Mouse (Mus musculus) cortical plate, adult 2 months (tissue): ENCODE data around the gene Ppm1b. TPM values are rescaled to one million over a fixed set of nuclear protein-coding genes. Genes with fewer than 3 reads are reported as not detected.
A peak's percentile ranks its signal among the peaks of the same experiment; 100 is the strongest.

ENCODE experiments used
- H3K27ac ChIP-seq: fragments of 200-500 bp; 2 replicates; pipeline ENCODE4 v1.5.1; 2012; ENCODE audit warnings: low read length, control low read depth, inconsistent platforms; ENCODE audit not compliant: insufficient read depth
- H3K4me1 ChIP-seq: fragments of 200-500 bp; 2 replicates; pipeline ENCODE4 v1.6.1; 2011; ENCODE audit warnings: low read length; ENCODE audit not compliant: control insufficient read depth, insufficient read depth
- H3K4me3 ChIP-seq: fragments of 200-500 bp; 2 replicates; pipeline ENCODE4 v1.5.1; 2011; ENCODE audit warnings: mild to moderate bottlenecking, low read length, control low read depth; ENCODE audit not compliant: insufficient read depth
- CTCF ChIP-seq: fragments of 200-500 bp; IDR thresholded peaks from 2 replicates; pipeline ENCODE4 v1.5.1; 2011; ENCODE audit warnings: mild to moderate bottlenecking, control low read depth, low read length; ENCODE audit not compliant: insufficient read depth; ENCODE audit errors: extremely low read depth
- POLR2A ChIP-seq: fragments of 200-500 bp; IDR thresholded peaks from 2 replicates; pipeline ENCODE4 v1.6.1; 2011; ENCODE audit warnings: mild to moderate bottlenecking, low read length, control low read depth; ENCODE audit not compliant: insufficient read depth; ENCODE audit errors: extremely low read depth
- polyA plus RNA-seq: library from polyadenylated mRNA; depleted of rRNA; stranded (reverse); fragments of >200 nt; gene quantifications from 2 replicates; pipeline ENCODE4 v1.2.3, GENCODE M21; 2012

Ppm1b gene
- polyA plus RNA-seq, 1 experiment, result 91.4 TPM

GRCm38 (mm10) chr17:85028093-85028739, 71.7 kb downstream of the Ppm1b start, which contains the start of gene Slc3a1:
TSS of gene Slc3a1 (plus strand) at chr17:85028376.
- TF ChIP-seq CTCF, result no peak
- TF ChIP-seq POLR2A, result no peak
- H3K4me3 ChIP-seq, result no peak within 1 kb of the TSS
- H3K4me1 ChIP-seq, result no peaks in the 10 kb centered on the region; the same call in 1 of the 2 replicates
- H3K27ac ChIP-seq, result no peak within 1 kb of the TSS

- TF ChIP-seq POLR2A (no peak), CTCF (no peak)
- Histone ChIP-seq H3K4me3 (no peak overlapping the region), H3K27ac (no peak overlapping the region), H3K4me1 (no peaks in the 10 kb centered on the region)
Measured at GRCm38 (mm10) chr17:85028797-85029196, 72.3 kb downstream of the Ppm1b start.

GRCm38 (mm10) chr17:85030651-85031050, 74.1 kb downstream of the Ppm1b start:
- H3K27ac ChIP-seq, result no peak overlapping the region
- H3K4me3 ChIP-seq, result no peak overlapping the region
- no peaks in the 10 kb centered on the region for H3K4me1 ChIP-seq
- no peak for TF ChIP-seq CTCF
- no peak for TF ChIP-seq POLR2A

DNA sequence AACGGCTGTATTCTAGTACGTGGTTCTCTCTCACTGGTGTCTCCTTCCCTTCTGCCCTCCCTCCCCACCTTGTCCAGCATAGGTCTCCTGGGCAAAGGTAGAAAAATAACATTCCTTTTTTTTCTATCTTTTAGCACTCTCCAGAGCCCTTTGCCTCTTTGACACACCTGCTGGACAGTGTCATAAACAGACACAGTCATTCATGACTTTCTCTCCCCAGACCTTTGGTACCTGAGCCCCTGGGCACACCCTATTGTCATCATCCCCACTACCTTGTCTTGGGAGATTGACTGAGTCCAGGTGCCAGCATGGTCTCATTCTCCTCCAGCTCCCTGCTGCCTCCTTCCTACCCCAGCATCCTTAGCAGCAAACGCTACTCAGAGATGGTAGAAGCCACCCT, 76.5 kb downstream of the Ppm1b start:
- Histone ChIP-seq H3K4me1 (no peaks in the 10 kb centered on the region), H3K27ac (no peak overlapping the region), H3K4me3 (no peak overlapping the region)
- TF ChIP-seq CTCF, result no peak

DNA sequence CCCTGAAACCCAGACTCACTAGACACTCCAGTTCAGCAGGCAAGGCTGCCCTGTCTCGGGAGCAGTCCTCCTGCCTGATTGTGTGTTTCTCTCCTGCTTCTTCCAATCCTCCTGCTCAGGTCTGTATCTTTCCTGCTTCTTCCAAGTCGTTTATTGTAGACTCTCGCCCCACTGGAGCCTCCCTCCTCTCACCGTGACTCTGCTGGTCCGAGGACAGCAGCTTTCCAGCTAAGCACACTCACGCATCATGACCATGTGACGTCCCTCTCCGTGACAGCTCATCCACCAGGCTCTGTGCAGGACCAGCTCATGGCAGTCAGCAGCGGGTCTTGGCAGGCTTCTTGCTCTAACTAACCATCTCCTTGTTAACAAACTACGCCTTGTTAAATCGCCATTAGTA, 77.5 kb downstream of the Ppm1b start:
- H3K27ac ChIP-seq, result no peak overlapping the region
- TF ChIP-seq POLR2A (no peak; the same call in 1 of the 2 replicates), CTCF (no peak)
- H3K4me1 ChIP-seq, result no peaks in the 10 kb centered on the region
- peak overlapping the region; percentile 31 for H3K4me3 ChIP-seq

DNA sequence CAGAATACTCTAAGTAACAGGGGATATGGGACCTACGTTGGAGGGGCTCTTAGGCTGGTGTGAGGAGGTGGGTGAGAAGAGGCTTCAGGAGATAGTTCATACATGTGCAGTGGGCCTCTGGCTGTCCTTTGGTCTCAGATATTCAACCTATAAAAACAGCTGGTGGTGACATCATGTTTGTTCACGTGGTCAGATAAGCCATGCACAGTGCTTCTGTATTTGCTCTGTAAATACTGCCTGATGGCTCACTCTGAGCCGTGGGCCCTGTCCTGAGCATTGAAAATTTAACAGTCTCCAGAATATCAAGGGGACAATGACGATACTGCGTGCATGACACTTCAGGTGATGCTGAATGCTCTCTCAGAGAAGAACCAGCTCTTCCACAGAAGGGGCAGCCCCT, 81.3 kb downstream of the Ppm1b start:
- TF ChIP-seq CTCF (no peak), POLR2A (no peak)
- Histone ChIP-seq H3K27ac (no peak overlapping the region), H3K4me3 (no peak overlapping the region), H3K4me1 (no peaks in the 10 kb centered on the region)

DNA sequence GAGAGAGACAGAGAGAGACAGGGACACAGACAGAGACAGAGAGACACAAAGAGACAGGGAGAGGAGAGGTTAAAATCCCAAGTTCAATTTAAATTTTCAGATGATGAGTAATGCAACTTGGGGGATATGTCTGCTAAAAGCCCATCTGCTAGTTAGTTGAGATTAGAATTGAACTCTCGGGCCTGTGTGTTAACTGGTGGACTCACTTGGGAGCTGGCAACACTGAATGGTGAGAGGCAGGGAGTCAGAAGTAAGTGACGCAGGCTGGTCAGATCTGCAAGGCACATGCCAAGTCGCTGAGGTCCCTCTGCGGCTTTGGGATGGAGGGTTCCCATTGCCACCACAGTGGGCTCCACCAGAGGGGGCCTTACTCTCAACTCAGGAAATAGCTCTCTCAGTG, 81.8 kb downstream of the Ppm1b start:
- no peak overlapping the region for H3K4me3 ChIP-seq
- TF ChIP-seq CTCF (no peak), POLR2A (no peak)
- H3K4me1 ChIP-seq, result no peaks in the 10 kb centered on the region
- H3K27ac ChIP-seq, result no peak overlapping the region

DNA sequence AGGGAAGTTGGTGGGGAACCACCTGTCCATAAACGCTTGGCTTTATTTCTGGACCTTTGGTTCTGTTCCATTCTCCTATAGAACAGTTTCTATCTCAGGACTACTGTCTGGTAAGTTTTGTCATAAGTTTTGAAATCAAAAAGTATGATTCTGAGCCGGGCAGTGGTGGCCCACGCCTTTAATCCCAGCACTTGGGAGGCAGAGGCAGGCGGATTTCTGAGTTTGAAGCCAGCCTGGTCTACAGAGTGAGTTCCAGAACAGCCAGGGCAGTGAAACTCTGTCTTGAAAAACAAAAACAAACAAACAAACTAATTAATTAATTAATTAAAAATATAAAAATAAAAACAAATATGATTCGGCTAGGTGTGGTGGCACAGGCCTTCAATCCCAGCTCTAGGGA, 82.2 kb downstream of the Ppm1b start:
- H3K27ac ChIP-seq, result no peak overlapping the region
- no peak for TF ChIP-seq CTCF
- no peak for TF ChIP-seq POLR2A
- H3K4me1 ChIP-seq, result no peaks in the 10 kb centered on the region
- no peak overlapping the region for H3K4me3 ChIP-seq

DNA sequence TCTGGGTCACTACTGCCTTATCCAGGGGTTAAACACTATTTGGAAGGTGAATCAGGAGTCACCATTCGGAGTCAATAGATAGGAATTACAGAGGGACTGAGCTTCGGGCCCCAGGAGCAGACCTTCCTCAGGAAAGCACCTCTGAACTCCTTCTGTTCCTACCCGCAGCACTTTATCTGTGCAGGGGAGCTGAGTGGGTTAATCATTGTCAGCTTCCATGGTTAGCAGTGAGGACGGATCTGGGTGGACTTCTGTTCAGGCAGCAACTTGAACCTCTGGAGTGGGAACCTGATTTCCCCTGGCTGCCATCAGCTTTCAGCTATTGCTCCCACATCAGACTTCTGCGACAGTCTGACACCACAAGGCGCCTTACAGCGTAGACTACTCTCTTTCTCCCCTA, 84.4 kb downstream of the Ppm1b start:
- Histone ChIP-seq H3K27ac (no peak overlapping the region), H3K4me1 (no peaks in the 10 kb centered on the region), H3K4me3 (no peak overlapping the region)
- TF ChIP-seq POLR2A (no peak), CTCF (no peak)

DNA sequence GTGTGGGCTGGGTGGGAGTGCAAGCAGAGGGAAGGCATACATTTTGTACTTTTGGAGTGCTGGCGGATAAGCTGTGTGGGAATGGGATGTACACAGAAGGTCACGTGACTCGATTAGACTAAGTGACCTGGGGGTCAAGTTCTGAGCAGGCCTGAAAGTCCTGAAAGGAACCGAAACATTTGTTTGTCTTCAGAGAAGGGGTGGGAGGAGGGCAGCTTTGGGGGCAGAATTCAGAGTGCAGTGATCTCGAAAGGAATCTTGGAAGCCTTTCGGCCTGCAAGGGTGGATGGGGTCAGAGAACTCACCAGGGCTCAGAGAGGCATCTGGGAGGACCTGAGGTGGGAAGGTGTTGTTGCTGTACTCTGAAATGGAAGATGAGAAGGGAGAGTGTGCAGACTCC, 85.9 kb downstream of the Ppm1b start:
- no peak for TF ChIP-seq CTCF
- no peak for TF ChIP-seq POLR2A
- no peak overlapping the region for H3K4me3 ChIP-seq
- no peaks in the 10 kb centered on the region for H3K4me1 ChIP-seq

GRCm38 (mm10) chr17:85043404-85043816, 86.9 kb downstream of the Ppm1b start:
- Histone ChIP-seq H3K4me1 (no peaks in the 10 kb centered on the region), H3K27ac (no peak overlapping the region), H3K4me3 (no peak overlapping the region)
- TF ChIP-seq CTCF, result no peak

More for the DNA sequence above, 85.9 kb downstream of the Ppm1b start:
- H3K27ac ChIP-seq, result no peak overlapping the region

GRCm38 (mm10) chr17:85044466-85044865, 87.9 kb downstream of the Ppm1b start:
- Histone ChIP-seq H3K4me1 (no peaks in the 10 kb centered on the region), H3K4me3 (no peak overlapping the region), H3K27ac (no peak overlapping the region)
- TF ChIP-seq POLR2A (no peak), CTCF (no peak)
